8 mouse cellular contexts compared by ENCODE assay signal in genomic region chr6:126563898-126564297, GRCm38 (mm10). TPM values are rescaled to one million over a fixed set of nuclear protein-coding genes. Genes with fewer than 3 reads are reported as not detected.
A peak's percentile ranks its signal among the peaks of the same experiment; 100 is the strongest.
DNase-seq lines count a peak whose midpoint lies in the region; ATAC-seq and TF ChIP-seq lines count a peak whose summit lies in the region.
"Had no signal": no experiment of that assay in that cellular context is flagged by ENCODE, and none has a peak within 500 bp of the region (broad histone marks: within the 10 kb centered on the region; RNA-seq: fewer than 3 reads in every experiment).

No protein-coding gene starts in this region.

- peak; percentile 98 for TF ChIP-seq CTCF in cerebellum, adult 2 months (IDR thresholded peaks at IDR 0.05; ENCODE audit: borderline replicate concordance, insufficient read depth, low read depth, low read length)
- peak; percentile 98 for TF ChIP-seq CTCF in hindbrain, postnatal 0 days (IDR thresholded peaks at IDR 0.05; ENCODE audit: low read depth)

- peak; percentile 77 for DNase-seq in WW6 (ENCODE audit: low read depth, low spot score)
- DNase-seq in cerebellum, adult 2 months, result peak; percentile 91 to 96
- DNase-seq in frontal cortex, adult 2 months (ENCODE audit: extremely low spot score in 1 of 2, low spot score in 1 of 2), result peak; percentile 76 to 96
- peak; percentile 93 for DNase-seq in hindbrain, postnatal 0 days (ENCODE audit: low spot score)
- peak; percentile 88 to 92 for DNase-seq in left cerebral cortex, adult 18-20 months (ENCODE audit: low spot score in 2 of 2)
- peak; percentile 92 for DNase-seq in mesoderm, embryonic 11.5 days (ENCODE audit: low read depth, low spot score)
- peak; percentile 11 to 66 for DNase-seq in spleen, postnatal 10 days (ENCODE audit: low spot score in 2 of 2)

- peak; percentile 68 for ATAC-seq in hindbrain, postnatal 0 days

- TF ChIP-seq POLR2A in cerebellum, adult 2 months (IDR thresholded peaks at IDR 0.05; ENCODE audit: borderline replicate concordance, insufficient read depth, low read length), result no peak

- WGBS in cerebellum, adult 2 months, result 14% methylated on average over 7 of the region's 7 CpGs
- 16% methylated on average over 7 of the region's 7 CpGs for WGBS in hindbrain, postnatal 0 days

- no peak overlapping the region for H3K9ac ChIP-seq in hindbrain, postnatal 0 days (replicated peaks; ENCODE audit: low read length)

- H3K4me2 ChIP-seq in hindbrain, postnatal 0 days (ENCODE audit: low read depth, low read length), result no peak overlapping the region

- no peak overlapping the region for H3K4me3 ChIP-seq in cerebellum, adult 2 months (replicated peaks; ENCODE audit: insufficient read depth, low read depth, low read length)
- H3K4me3 ChIP-seq in hindbrain, postnatal 0 days (ENCODE audit: low read length), result no peak overlapping the region

- no peaks in the 10 kb centered on the region for H3K9me3 ChIP-seq in hindbrain, postnatal 0 days (ENCODE audit: low read length)

- peaks cover 53% of the 10 kb centered on the region for H3K4me1 ChIP-seq in cerebellum, adult 2 months (ENCODE audit: control insufficient read depth, insufficient read depth, low read length)
- no peaks in the 10 kb centered on the region for H3K4me1 ChIP-seq in hindbrain, postnatal 0 days (ENCODE audit: insufficient read depth, low read length)

- no peaks in the 10 kb centered on the region for H3K27me3 ChIP-seq in cerebellum, adult 2 months (ENCODE audit: control insufficient read depth, insufficient read depth, low read length)
- no peaks in the 10 kb centered on the region for H3K27me3 ChIP-seq in hindbrain, postnatal 0 days (ENCODE audit: insufficient read depth, low read length)

- H3K36me3 ChIP-seq in hindbrain, postnatal 0 days (ENCODE audit: insufficient read depth, low read length), result no peaks in the 10 kb centered on the region

- H3K27ac ChIP-seq in cerebellum, adult 2 months (ENCODE audit: insufficient read depth, low read length), result peak overlapping the region; percentile 41
- no peak overlapping the region for H3K27ac ChIP-seq in hindbrain, postnatal 0 days
- H3K27ac ChIP-seq: macrophage had no signal

RNA-seq across cellular contexts. Expression of gene Kcna5, which starts 28.7 kb away (rescaled TPM):
- polyA plus RNA-seq in cerebellum, adult 2 months (2012; rRNA removed), result 0.80 and 1.0 TPM in 2 replicates
- 5.4 and 6.3 TPM in 2 replicates for polyA plus RNA-seq in frontal cortex, adult 2 months (2012; rRNA removed)
- total RNA-seq in hindbrain, postnatal 0 days (2014; rRNA removed), result 4.8 and 7.3 TPM in 2 replicates
- 3.4 and 3.6 TPM in 2 replicates for polyA plus RNA-seq in hindbrain, postnatal 0 days (2015; fragmentation: Nextera tagmentation; extraction: Ambion mirVana)
- 1 to 10 TPM; 5.8 to 6.3 TPM for total RNA-seq in left cerebral cortex, adult 18-20 months (2021)
- polyA plus RNA-seq: macrophage had no signal

Comparison
In these comparisons a context has a peak if more than half of its experiments do, and no peak if none do; other contexts are left out.
1. DNase-seq: peak in every context shown above with its lines; median percentile 94 in cerebellum, adult 2 months; 93 in hindbrain, postnatal 0 days; 92 in mesoderm, embryonic 11.5 days; 90 in left cerebral cortex, adult 18-20 months; 86 in frontal cortex, adult 2 months; 77 in WW6; 38 in spleen, postnatal 10 days.